Mouse (Mus musculus) c-Kit-positive CD71-negative TER-119-negative erythroid progenitor cells, embryonic 14.5 days (primary cell): ENCODE data around the gene Wwox.
A peak's percentile ranks its signal among the peaks of the same experiment; 100 is the strongest.

Source experiments
- DNase-seq: peaks from one replicate; pipeline ENCODE4 v3.0.0-alpha.2; 2013; ENCODE audit warnings: low read depth

Wwox gene

GRCm38 (mm10) chr8:114743185-114743915 is 303.9 kb downstream of the Wwox start:
- DNase-seq, result peak; percentile 41

- no peak for DNase-seq
These were observed 306.9 kb downstream of the Wwox start for GRCm38 (mm10) chr8:114746373-114746772.

GRCm38 (mm10) chr8:114751376-114752135 is 312.1 kb downstream of the Wwox start:
- DNase-seq, result no peak

- no peak for DNase-seq
These were observed 320.2 kb downstream of the Wwox start for GRCm38 (mm10) chr8:114759621-114760020.

DNA sequence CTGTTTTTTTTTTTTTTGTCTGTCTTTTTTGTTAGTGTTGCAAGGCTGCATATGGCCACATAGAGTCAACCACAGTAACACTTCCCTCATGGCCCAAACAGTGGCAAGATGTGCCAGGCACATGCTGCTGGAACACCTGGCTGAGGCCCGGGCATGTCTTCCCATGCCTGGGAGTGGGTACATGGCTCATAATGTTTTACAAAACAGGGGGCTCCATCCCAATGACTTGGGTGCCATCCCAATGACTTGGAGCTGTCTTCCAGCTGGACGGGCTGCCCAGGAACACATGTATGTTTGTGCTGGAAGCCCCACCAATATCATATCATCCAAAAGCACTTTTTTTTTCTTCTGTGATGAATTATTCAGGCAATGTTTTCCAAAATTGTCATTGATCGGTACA is 329.1 kb downstream of the Wwox start:
- DNase-seq, result no peak

DNA sequence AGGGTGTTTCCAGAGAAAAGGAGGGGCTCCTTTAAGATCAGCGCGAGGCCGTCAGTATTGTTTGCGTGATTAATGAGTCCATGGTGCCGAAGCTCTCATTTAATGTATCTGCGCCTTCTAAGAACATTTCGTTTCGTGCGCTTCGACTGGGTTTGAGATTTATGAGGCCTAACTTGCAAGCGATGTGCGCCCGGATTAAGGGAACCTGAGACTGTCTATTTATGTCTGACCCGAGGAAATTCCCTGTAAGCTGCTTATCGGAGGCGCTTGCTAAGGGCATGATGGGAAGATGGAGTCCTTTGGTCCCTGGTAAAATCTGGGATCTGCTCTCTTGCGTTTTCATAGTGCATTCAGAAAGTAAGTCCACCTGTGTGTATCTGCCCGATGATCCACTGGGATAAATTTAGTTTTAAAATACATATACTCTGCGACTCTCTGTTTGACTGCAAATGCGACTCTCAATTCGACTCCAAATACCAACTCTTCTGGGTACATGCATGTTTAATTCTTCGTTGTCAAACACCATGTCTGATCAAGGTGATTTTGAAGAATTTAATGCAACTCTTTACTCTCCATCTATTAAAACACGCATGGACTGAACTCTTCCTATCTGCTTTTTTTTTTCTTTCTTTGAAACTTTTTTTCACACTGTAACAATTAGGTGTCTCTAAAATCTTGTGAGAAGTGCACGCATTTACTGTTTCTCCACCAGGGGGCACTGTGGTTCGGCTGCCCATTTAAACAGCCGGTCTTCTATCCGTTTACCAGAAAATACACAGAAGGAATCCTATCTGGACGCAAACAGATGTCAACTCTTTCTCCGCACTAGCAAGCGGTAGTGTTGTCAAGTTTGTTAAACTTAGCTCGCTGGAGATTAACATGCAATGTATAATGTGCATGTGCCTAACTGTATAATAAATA is 331.7 kb downstream of the Wwox start:
- DNase-seq, result peak; percentile 63

DNA sequence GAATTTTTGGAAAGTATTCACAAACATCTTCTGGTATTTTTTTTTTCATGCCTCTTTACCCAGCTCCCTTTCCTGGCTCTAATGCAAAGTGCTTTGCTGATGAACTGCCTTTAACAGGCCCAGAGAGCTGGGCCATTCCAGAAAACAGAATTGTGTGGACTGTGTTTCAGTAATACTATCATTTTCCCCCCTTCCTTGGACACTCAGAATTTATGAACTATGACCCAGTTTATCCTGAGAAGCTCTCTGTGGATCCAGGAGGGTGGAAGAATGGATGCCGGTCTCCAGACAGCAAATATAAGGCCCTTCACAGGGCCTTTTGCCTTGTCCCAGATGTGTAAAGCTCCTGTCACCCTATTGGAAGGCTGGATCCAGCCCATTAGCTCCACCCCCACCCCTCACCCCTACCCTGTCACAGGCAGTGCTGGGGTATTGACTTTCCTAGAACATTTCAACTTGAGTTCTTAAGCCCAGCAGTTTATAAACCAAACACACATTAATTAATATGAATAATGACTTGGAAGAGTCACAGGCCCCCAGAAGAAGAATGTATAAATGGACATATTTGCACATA is 332.9 kb downstream of the Wwox start:
- DNase-seq, result no peak

DNA sequence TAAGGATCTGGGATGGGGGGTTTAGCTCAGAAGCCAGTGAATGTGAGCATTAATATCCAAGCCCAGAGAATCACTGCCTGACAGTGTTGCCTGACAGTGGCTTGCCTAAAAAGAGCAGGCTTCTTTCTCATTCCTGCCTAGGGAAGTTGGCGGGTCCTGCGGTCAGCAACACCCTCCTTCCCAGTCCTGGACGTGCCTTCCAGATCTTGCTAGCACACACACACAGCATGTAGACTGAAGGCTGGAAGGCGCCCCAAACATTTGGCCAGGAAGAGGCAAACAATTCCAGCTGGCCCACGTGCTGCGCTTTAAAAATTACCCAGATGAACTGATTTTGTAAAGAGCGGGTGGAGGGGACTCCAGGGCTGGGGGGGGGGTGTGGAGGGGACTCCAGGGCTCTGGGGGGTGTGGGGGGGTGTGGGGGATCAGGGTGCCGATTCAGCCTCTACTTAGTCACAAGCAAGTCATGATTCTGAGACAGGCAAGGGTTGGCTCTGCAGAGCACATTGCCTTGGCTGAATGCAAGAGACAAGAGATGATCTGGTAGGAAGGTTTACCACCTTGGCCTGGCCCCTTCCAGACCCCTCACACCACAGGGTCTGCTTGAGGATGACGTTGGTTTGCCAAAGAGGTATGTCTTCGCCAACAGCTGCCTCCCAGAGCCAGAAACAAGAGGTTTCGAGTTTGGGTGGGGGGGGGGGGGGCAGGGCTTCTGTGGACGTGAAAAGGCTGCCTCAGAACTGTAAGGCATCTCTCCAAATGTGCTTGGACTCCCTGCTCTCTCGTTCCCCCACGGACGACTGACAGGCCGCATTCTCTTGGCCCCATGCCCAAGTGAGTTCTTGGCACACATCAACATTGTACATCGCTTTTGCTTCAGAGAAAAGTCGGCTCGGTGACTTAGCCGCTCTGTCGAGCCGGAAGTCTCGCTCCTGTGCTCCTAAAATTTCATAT is 334.3 kb downstream of the Wwox start:
- DNase-seq, result no peak

- DNase-seq, result no peak
These were observed 334.9 kb downstream of the Wwox start for GRCm38 (mm10) chr8:114774415-114774775.

GRCm38 (mm10) chr8:114775543-114775942 is 336.1 kb downstream of the Wwox start:
- no peak for DNase-seq

- no peak for DNase-seq
These were observed 337.2 kb downstream of the Wwox start for GRCm38 (mm10) chr8:114776696-114777095.

DNA sequence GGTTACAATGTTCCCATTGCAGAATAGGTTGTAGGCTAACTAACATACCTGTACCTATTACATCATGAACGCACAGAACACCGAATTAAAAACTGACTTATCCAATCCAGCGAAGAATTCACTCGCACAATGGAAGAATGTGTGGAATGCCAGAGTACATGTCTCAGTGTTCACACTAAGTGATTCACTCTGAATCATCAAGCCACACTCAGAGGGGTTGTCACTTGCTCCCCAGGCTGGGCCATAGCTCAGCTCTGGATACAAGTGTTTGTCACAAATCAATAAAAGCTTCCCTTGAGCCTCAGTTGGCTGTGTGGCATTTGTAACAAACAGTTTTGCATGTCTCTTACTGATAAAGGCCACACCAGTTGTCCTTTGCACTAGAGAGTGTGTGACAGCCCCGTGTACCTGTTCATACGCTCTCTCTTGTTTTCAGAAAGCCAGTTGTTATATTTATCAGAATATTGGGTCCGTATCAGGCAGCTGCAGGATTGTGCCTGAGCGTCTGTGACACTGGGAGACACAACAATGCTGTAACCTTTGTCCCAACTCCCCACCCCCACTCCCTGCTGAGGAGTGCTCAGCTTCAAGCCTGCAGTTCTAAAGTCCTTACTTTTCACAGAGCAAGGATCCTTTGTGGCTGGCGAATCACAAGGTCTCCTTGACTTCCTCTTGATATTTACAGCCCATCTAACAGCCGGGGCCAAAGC is 338.0 kb downstream of the Wwox start:
- no peak for DNase-seq

DNA sequence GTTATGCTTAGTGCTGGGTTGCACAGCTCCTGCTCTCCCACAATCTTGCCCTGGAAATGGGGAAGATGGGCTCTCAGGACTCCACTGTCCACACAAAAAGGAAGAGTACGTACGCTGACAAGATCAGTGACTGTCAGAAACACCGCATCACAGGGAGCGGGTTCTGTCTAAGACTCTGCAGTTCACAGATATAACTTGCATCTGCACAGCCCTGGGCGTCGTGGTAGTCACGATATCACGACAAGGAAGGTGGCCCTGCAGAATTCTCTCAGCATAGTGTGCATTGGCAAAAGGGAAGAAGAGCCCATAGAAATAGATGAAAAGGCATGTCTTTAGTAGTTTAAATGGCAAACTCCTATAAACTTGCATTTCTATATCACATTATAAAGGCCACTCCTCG is 339.5 kb downstream of the Wwox start:
- no peak for DNase-seq

GRCm38 (mm10) chr8:114783321-114783720 is 343.9 kb downstream of the Wwox start:
- DNase-seq, result no peak

GRCm38 (mm10) chr8:114785834-114786233 is 346.4 kb downstream of the Wwox start:
- DNase-seq, result no peak

DNA sequence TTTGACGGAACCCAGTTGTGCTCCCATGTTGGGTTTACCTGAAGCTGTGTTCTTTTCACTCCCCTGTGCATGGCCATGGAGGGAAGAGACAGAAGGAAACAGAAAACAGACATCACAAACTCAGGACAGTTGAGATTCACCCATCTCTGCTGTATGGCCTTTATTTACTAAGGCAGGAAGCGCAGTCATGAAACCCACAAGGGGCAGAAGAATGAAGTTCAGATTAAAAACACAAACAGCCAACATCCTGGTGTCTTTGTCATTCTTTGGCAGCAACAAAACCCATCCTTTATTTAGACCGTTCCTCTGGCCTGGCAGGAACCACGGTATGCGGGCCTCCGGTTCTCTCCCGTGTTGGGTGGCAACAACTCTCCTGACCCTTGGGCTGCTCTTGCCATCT is 350.2 kb downstream of the Wwox start:
- no peak for DNase-seq

- no peak for DNase-seq
These were observed 351.3 kb downstream of the Wwox start for GRCm38 (mm10) chr8:114790754-114791153.

- DNase-seq, result no peak
These were observed 354.2 kb downstream of the Wwox start for GRCm38 (mm10) chr8:114793682-114794081.

GRCm38 (mm10) chr8:114801428-114802134 is 362.1 kb downstream of the Wwox start:
- DNase-seq, result no peak

DNA sequence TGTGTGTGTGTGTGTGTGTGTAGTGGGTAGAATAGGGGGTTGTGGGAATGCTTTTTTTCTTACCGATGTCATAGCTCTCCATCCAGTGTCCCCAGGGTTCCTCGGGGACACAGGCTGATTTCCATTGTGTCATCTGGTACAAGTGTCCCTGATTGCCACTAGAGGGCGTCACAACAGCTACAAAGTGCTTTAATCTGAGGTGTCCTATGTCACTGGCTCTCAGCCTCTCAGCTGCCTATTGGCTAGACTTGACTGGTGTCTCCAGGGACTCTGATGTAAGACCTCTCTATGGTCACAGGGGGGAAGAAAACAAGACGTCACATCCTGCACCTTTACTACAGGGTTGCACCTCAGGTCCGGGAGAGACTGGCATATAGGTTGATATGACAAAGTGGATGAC is 363.7 kb downstream of the Wwox start:
- no peak for DNase-seq
